Mouse (Mus musculus): ENCODE data around the gene Kcng1. TPM values are rescaled to one million over a fixed set of nuclear protein-coding genes. Genes with fewer than 3 reads are reported as not detected.

Gene Kcng1
- total RNA-seq, 2 experiments from 2014 or later = 0.06 TPM; not detected in 1

Other genes starting within 250 kb of the Kcng1 start
- gene Pard6b, start 200.7 kb downstream of the Kcng1 start, total RNA-seq (2021) = 1 to 10 TPM; 2.1 to 2.3 TPM
- gene Adnp, start 74.6 kb downstream of the Kcng1 start, total RNA-seq (2021) = 10 to 100 TPM; 47.6 to 66.2 TPM
- gene Gm20716, start 51.4 kb downstream of the Kcng1 start, total RNA-seq (2021) = 10 to 100 TPM; 21.9 to 24.6 TPM
- 100 to 1,000 TPM; 102 to 112 TPM for gene Dpm1, start 51.1 kb downstream of the Kcng1 start, total RNA-seq (2021)
- gene Mocs3, start 51.1 kb downstream of the Kcng1 start, total RNA-seq (2021) = 10 to 100 TPM; 10.1 to 15.2 TPM